Mouse (Mus musculus): Measurements from ENCODE around the gene Crebbp. TPM values are rescaled to one million over a fixed set of nuclear protein-coding genes. Genes with fewer than 3 reads are reported as not detected.

The Crebbp gene
- polyA plus RNA-seq, 1 experiment from 2014 or later = 27.9 TPM

DNA sequence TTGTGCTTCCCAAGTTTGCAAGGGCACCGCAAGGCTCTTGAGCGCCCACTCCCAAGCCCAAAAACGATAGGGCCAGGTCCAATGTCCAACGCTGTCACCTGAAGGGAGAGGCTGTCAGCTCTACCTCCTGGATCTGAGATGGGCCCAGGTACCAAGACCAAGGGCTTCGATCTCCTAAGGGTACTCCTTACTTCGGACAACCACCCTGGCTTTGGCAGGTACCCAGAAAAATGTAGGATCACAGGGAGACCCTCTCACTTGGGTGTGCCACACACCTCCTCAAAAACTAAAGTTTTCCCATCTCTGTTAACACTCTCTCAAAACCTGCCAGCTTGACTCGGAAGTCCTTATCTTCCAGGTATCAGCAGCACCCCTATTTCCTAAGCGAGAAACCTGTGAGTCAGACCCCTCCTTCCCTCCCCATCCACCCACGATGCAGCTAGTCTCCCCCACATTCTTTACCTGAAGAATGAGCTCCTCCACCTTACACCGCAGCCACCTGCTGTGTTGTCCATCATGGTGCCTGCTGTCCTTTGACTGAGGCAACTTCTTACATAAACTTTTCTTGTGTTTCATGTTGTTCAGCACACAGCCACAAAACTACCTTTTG lies 939 bp upstream of the Crebbp start:
- 31% methylated on average over 10 of the region's 10 CpGs for WGBS (ENCODE audit: insufficient replicate concordance)

GRCm38 (mm10) chr16:4212963-4213798 lies 616 bp downstream of the Crebbp start:
- Histone ChIP-seq H3K27ac (ENCODE audit: low read depth, low read length) (peak overlapping the region; percentile 94), H3K4me1 (ENCODE audit: control insufficient read depth, insufficient read depth, low read length) (peaks cover 15% of the 10 kb centered on the region), H3K27me3 (ENCODE audit: control insufficient read depth, insufficient read depth, low read length) (0 out of 2 replicates have a peak, but pooled peaks cover 5% of the 10 kb centered on the region), H3K9ac (ENCODE audit: low read depth, low read length) (peak overlapping the region; percentile 92), H3K36me3 (ENCODE audit: control insufficient read depth, insufficient read depth, low read length) (no peaks in the 10 kb centered on the region), H3K9me3 (replicated peaks; ENCODE audit: control insufficient read depth, low read length) (no peaks in the 10 kb centered on the region), H3K4me3 (ENCODE audit: low read depth, low read length) (peak overlapping the region; percentile 94), H3K4me2 (peak overlapping the region; percentile 83)
- WGBS (ENCODE audit: insufficient replicate concordance) = under 1% methylated on average over 81 of the region's 128 CpGs
- peak; percentile 63 for ATAC-seq (replicated peaks; ENCODE audit: insufficient number of reproducible peaks, low FRiP score, low TSS enrichment)

More for the DNA sequence above, 939 bp upstream of the Crebbp start:
- H3K4me1 ChIP-seq (ENCODE audit: control insufficient read depth, insufficient read depth, low read length) = peaks cover 15% of the 10 kb centered on the region
- H3K9ac ChIP-seq (ENCODE audit: low read depth, low read length) = peak overlapping the region; percentile 79
- peak overlapping the region; percentile 96 for H3K4me2 ChIP-seq
- peak overlapping the region; percentile 94 for H3K4me3 ChIP-seq (ENCODE audit: low read depth, low read length)
- H3K36me3 ChIP-seq (ENCODE audit: control insufficient read depth, insufficient read depth, low read length) = no peaks in the 10 kb centered on the region
- no peak overlapping the region for H3K27ac ChIP-seq (ENCODE audit: low read depth, low read length)
- ATAC-seq (replicated peaks; ENCODE audit: insufficient number of reproducible peaks, low FRiP score, low TSS enrichment) = no peak
- no peaks in the 10 kb centered on the region for H3K9me3 ChIP-seq (replicated peaks; ENCODE audit: control insufficient read depth, low read length)
- H3K27me3 ChIP-seq (ENCODE audit: control insufficient read depth, insufficient read depth, low read length) = 0 out of 2 replicates have a peak, but pooled peaks cover 8% of the 10 kb centered on the region

DNA sequence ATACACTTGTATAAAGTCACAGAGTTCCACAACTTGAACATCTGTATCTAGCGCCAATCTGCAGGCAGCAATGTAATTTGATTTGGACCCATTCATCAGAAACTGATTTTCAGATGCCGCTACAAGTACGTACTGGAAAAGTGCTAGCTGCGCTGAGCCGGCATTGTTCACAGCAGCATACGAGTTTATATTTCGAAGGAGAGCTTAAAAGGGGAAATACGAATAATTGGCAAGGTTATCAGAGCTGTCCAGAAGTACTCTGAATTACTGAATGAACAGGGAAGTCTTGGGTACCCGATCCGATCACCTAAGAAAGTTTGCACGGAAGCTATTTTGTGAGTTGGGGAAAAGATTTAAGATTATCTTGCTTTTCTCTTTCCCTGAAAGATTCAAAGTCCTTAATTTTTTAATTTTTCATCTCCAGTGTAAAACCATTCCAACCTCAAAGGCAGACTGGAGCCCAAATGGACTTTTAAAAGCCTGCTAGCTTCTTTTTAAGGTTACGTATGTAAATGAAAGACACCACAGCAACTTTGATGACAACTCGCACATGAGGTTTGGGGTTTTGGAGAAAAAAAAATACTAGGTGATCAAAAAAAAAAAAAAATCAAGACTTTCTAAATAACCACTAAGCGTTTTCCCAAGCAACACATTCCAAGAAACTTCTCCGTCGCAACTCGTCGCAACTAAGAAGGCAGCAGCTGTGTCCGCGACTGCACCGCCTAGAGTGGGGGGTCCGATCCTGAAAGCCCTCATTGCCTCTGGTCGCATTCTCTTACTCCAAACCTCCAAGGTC lies 1.4 kb downstream of the Crebbp start:
- Histone ChIP-seq H3K4me3 (ENCODE audit: low read depth, low read length) (peak overlapping the region; percentile 94), H3K9me3 (replicated peaks; ENCODE audit: control insufficient read depth, low read length) (no peaks in the 10 kb centered on the region), H3K27me3 (ENCODE audit: control insufficient read depth, insufficient read depth, low read length) (0 out of 2 replicates have a peak, but pooled peaks cover 5% of the 10 kb centered on the region), H3K4me2 (peak overlapping the region; percentile 83), H3K4me1 (ENCODE audit: control insufficient read depth, insufficient read depth, low read length) (peaks cover 15% of the 10 kb centered on the region), H3K9ac (ENCODE audit: low read depth, low read length) (peak overlapping the region; percentile 92), H3K36me3 (ENCODE audit: control insufficient read depth, insufficient read depth, low read length) (no peaks in the 10 kb centered on the region), H3K27ac (ENCODE audit: low read depth, low read length) (no peak overlapping the region)
- 13% methylated on average over 23 of the region's 23 CpGs for WGBS (ENCODE audit: insufficient replicate concordance)
- no peak for ATAC-seq (replicated peaks; ENCODE audit: insufficient number of reproducible peaks, low FRiP score, low TSS enrichment)

GRCm38 (mm10) chr16:4210290-4210689 lies 3.5 kb downstream of the Crebbp start:
- no peak overlapping the region for H3K4me3 ChIP-seq (ENCODE audit: low read depth, low read length)
- H3K36me3 ChIP-seq (ENCODE audit: control insufficient read depth, insufficient read depth, low read length) = no peaks in the 10 kb centered on the region
- H3K9me3 ChIP-seq (replicated peaks; ENCODE audit: control insufficient read depth, low read length) = no peaks in the 10 kb centered on the region
- no peak for ATAC-seq (replicated peaks; ENCODE audit: insufficient number of reproducible peaks, low FRiP score, low TSS enrichment)
- no peak overlapping the region for H3K27ac ChIP-seq (ENCODE audit: low read depth, low read length)
- H3K4me1 ChIP-seq (ENCODE audit: control insufficient read depth, insufficient read depth, low read length) = peaks cover 20% of the 10 kb centered on the region
- WGBS (ENCODE audit: insufficient replicate concordance) = 52% methylated on average over 1 of the region's 1 CpGs
- H3K4me2 ChIP-seq = peak overlapping the region; percentile 19; the same call in 1 of the 2 replicates
- H3K9ac ChIP-seq (ENCODE audit: low read depth, low read length) = no peak overlapping the region
- H3K27me3 ChIP-seq (ENCODE audit: control insufficient read depth, insufficient read depth, low read length) = 0 out of 2 replicates have a peak, but pooled peaks cover 2% of the 10 kb centered on the region

GRCm38 (mm10) chr16:4203592-4203991 lies 10.2 kb downstream of the Crebbp start:
- 94% methylated on average over 1 of the region's 1 CpGs for WGBS (ENCODE audit: insufficient replicate concordance)
- H3K4me1 ChIP-seq (ENCODE audit: control insufficient read depth, insufficient read depth, low read length) = peaks cover 9% of the 10 kb centered on the region; the same call in 1 of the 2 replicates
- no peak overlapping the region for H3K4me2 ChIP-seq
- no peak overlapping the region for H3K9ac ChIP-seq (ENCODE audit: low read depth, low read length)
- H3K27me3 ChIP-seq (ENCODE audit: control insufficient read depth, insufficient read depth, low read length) = no peaks in the 10 kb centered on the region
- no peak overlapping the region for H3K27ac ChIP-seq (ENCODE audit: low read depth, low read length)
- H3K36me3 ChIP-seq (ENCODE audit: control insufficient read depth, insufficient read depth, low read length) = no peaks in the 10 kb centered on the region
- H3K9me3 ChIP-seq (replicated peaks; ENCODE audit: control insufficient read depth, low read length) = no peaks in the 10 kb centered on the region
- ATAC-seq (replicated peaks; ENCODE audit: insufficient number of reproducible peaks, low FRiP score, low TSS enrichment) = no peak
- no peak overlapping the region for H3K4me3 ChIP-seq (ENCODE audit: low read depth, low read length)

GRCm38 (mm10) chr16:4199995-4200394 lies 13.8 kb downstream of the Crebbp start:
- Histone ChIP-seq H3K27me3 (ENCODE audit: control insufficient read depth, insufficient read depth, low read length) (no peaks in the 10 kb centered on the region), H3K9me3 (replicated peaks; ENCODE audit: control insufficient read depth, low read length) (no peaks in the 10 kb centered on the region), H3K4me3 (ENCODE audit: low read depth, low read length) (no peak overlapping the region), H3K4me2 (no peak overlapping the region), H3K36me3 (ENCODE audit: control insufficient read depth, insufficient read depth, low read length) (no peaks in the 10 kb centered on the region), H3K9ac (ENCODE audit: low read depth, low read length) (no peak overlapping the region), H3K27ac (ENCODE audit: low read depth, low read length) (no peak overlapping the region), H3K4me1 (ENCODE audit: control insufficient read depth, insufficient read depth, low read length) (peaks cover 6% of the 10 kb centered on the region)
- ATAC-seq (replicated peaks; ENCODE audit: insufficient number of reproducible peaks, low FRiP score, low TSS enrichment) = peak; percentile 63; the same call in 1 of the 2 replicates
- 26% methylated on average over 1 of the region's 1 CpGs for WGBS (ENCODE audit: insufficient replicate concordance)

GRCm38 (mm10) chr16:4199566-4199965 lies 14.2 kb downstream of the Crebbp start:
- Histone ChIP-seq H3K9ac (ENCODE audit: low read depth, low read length) (no peak overlapping the region), H3K9me3 (replicated peaks; ENCODE audit: control insufficient read depth, low read length) (no peaks in the 10 kb centered on the region), H3K4me2 (no peak overlapping the region), H3K27me3 (ENCODE audit: control insufficient read depth, insufficient read depth, low read length) (no peaks in the 10 kb centered on the region), H3K36me3 (ENCODE audit: control insufficient read depth, insufficient read depth, low read length) (no peaks in the 10 kb centered on the region), H3K27ac (ENCODE audit: low read depth, low read length) (no peak overlapping the region), H3K4me1 (ENCODE audit: control insufficient read depth, insufficient read depth, low read length) (peaks cover 6% of the 10 kb centered on the region), H3K4me3 (ENCODE audit: low read depth, low read length) (no peak overlapping the region)
- ATAC-seq (replicated peaks; ENCODE audit: insufficient number of reproducible peaks, low FRiP score, low TSS enrichment) = no peak
- 72% methylated on average over 2 of the region's 2 CpGs for WGBS (ENCODE audit: insufficient replicate concordance)

DNA sequence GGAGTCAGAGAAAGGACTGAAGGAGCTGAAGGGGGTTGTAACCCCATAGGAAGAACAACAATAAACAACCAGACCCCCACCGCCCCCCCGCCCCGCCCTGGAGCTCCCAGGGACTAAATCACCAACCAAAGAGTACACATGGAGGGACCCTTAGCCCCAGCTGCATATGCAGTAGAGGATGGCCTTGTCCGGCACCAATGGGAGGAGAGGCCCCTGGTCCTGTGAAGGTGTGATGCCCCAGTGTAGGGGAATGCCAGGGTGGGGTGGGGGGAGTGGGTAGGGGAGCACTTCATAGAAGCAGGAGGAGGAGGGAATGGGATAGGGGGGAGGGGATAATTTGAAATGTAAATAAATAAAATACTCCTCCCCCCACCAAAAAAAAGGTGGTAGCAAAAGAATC lies 15.8 kb downstream of the Crebbp start:
- WGBS (ENCODE audit: insufficient replicate concordance) = 77% methylated on average over 4 of the region's 4 CpGs
- H3K9ac ChIP-seq (ENCODE audit: low read depth, low read length) = no peak overlapping the region
- H3K4me1 ChIP-seq (ENCODE audit: control insufficient read depth, insufficient read depth, low read length) = peaks cover 6% of the 10 kb centered on the region
- ATAC-seq (replicated peaks; ENCODE audit: insufficient number of reproducible peaks, low FRiP score, low TSS enrichment) = no peak
- no peak overlapping the region for H3K27ac ChIP-seq (ENCODE audit: low read depth, low read length)
- H3K36me3 ChIP-seq (ENCODE audit: control insufficient read depth, insufficient read depth, low read length) = no peaks in the 10 kb centered on the region
- no peak overlapping the region for H3K4me3 ChIP-seq (ENCODE audit: low read depth, low read length)
- no peaks in the 10 kb centered on the region for H3K27me3 ChIP-seq (ENCODE audit: control insufficient read depth, insufficient read depth, low read length)
- no peaks in the 10 kb centered on the region for H3K9me3 ChIP-seq (replicated peaks; ENCODE audit: control insufficient read depth, low read length)
- no peak overlapping the region for H3K4me2 ChIP-seq
